Mouse (Mus musculus): ENCODE measurements around the gene Stx8. TPM values are rescaled to one million over a fixed set of nuclear protein-coding genes. Genes with fewer than 3 reads are reported as not detected.

Gene Stx8
- polyA plus RNA-seq, 1 experiment from 2014 or later: 59.4 TPM

- Histone ChIP-seq H3K9ac (no peak overlapping the region; the same call in 1 of the 2 replicates), H3K4me2 (replicated peaks) (peak overlapping the region; percentile 30; the same call in 1 of the 2 replicates), H3K4me1 (peaks cover 20% of the 10 kb centered on the region), H3K4me3 (no peak overlapping the region), H3K9me3 (peaks cover 3% of the 10 kb centered on the region; the same call in 1 of the 2 replicates), H3K27me3 (0 out of 2 replicates have a peak, but pooled peaks cover 3% of the 10 kb centered on the region), H3K36me3 (no peaks in the 10 kb centered on the region), H3K27ac (peak overlapping the region; percentile 87)
- ATAC-seq (ENCODE audit: low FRiP score, low read depth): peak; percentile 80; the same call in 1 of the 2 replicates
- 35% methylated on average over 18 of the region's 18 CpGs for WGBS
Measured at GRCm38 (mm10) chr11:68228941-68229665, 263.1 kb downstream of the Stx8 start.

GRCm38 (mm10) chr11:68231558-68231957 lies 265.6 kb downstream of the Stx8 start:
- H3K4me2 ChIP-seq (replicated peaks): no peak overlapping the region
- no peak for ATAC-seq (ENCODE audit: low FRiP score, low read depth)
- H3K4me1 ChIP-seq: peaks cover 20% of the 10 kb centered on the region
- peaks cover 9% of the 10 kb centered on the region for H3K9me3 ChIP-seq
- H3K27ac ChIP-seq: no peak overlapping the region
- no peaks in the 10 kb centered on the region for H3K36me3 ChIP-seq
- no peak overlapping the region for H3K4me3 ChIP-seq
- WGBS: 92% methylated on average over 5 of the region's 5 CpGs
- H3K27me3 ChIP-seq: no peaks in the 10 kb centered on the region
- no peak overlapping the region for H3K9ac ChIP-seq

- Histone ChIP-seq H3K27me3 (no peaks in the 10 kb centered on the region), H3K4me2 (replicated peaks) (no peak overlapping the region), H3K36me3 (no peaks in the 10 kb centered on the region), H3K9ac (no peak overlapping the region), H3K4me1 (peaks cover 22% of the 10 kb centered on the region), H3K9me3 (peaks cover 9% of the 10 kb centered on the region), H3K27ac (no peak overlapping the region), H3K4me3 (no peak overlapping the region)
- no peak for ATAC-seq (ENCODE audit: low FRiP score, low read depth)
- 85% methylated on average over 9 of the region's 9 CpGs for WGBS
Measured at GRCm38 (mm10) chr11:68233469-68233965, 267.5 kb downstream of the Stx8 start.

DNA sequence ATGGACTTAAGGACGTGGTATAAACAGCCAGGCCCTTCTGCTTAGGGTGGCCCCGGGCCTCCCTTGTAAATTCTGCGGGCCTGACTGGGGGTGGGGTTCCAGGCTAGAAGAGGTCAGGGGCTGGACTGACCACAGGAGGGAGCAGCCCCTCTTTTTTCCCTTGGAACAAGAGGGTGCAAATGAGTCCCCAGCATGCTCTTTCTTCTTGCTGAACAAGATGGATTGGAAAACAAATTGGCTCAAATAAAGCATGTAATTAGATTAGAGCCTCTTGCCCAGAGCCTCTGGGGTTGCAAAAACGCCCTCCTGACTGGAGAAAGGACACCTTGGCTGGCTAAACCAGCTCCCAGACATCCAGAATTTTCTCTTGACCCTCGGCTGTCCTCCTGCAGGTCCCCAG lies 273.8 kb downstream of the Stx8 start:
- H3K27me3 ChIP-seq: no peaks in the 10 kb centered on the region
- no peak overlapping the region for H3K9ac ChIP-seq
- H3K4me1 ChIP-seq: peaks cover 20% of the 10 kb centered on the region
- H3K9me3 ChIP-seq: no peaks in the 10 kb centered on the region; the same call in 1 of the 2 replicates
- no peak overlapping the region for H3K4me3 ChIP-seq
- no peak overlapping the region for H3K27ac ChIP-seq
- no peak for ATAC-seq (ENCODE audit: low FRiP score, low read depth)
- no peak overlapping the region for H3K4me2 ChIP-seq (replicated peaks)
- H3K36me3 ChIP-seq: no peaks in the 10 kb centered on the region
- 20% methylated on average over 5 of the region's 5 CpGs for WGBS

GRCm38 (mm10) chr11:68244254-68244991 lies 278.4 kb downstream of the Stx8 start:
- Histone ChIP-seq H3K9ac (no peak overlapping the region), H3K27me3 (no peaks in the 10 kb centered on the region), H3K4me1 (peaks cover 8% of the 10 kb centered on the region), H3K4me3 (no peak overlapping the region), H3K36me3 (no peaks in the 10 kb centered on the region), H3K4me2 (replicated peaks) (no peak overlapping the region), H3K27ac (peak overlapping the region; percentile 6; the same call in 1 of the 2 replicates), H3K9me3 (no peaks in the 10 kb centered on the region; the same call in 1 of the 2 replicates)
- WGBS: 70% methylated on average over 16 of the region's 16 CpGs
- peak; percentile 52 for ATAC-seq (ENCODE audit: low FRiP score, low read depth)

DNA sequence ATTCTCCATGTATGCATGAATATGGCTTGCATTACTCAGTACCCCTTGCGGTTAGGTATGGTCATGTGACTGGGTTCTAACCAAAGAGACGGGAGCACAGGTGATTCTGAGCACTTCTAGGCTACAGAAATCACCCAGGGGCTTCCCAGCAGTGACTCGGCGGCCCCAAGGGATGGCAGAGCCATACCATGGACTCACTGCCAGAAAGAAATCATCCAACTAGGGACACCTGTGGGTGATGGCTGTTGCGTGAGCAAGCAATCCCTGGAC lies 278.9 kb downstream of the Stx8 start:
- no peak for ATAC-seq (ENCODE audit: low FRiP score, low read depth)
- Histone ChIP-seq H3K36me3 (no peaks in the 10 kb centered on the region), H3K4me2 (replicated peaks) (no peak overlapping the region), H3K4me3 (no peak overlapping the region), H3K27ac (no peak overlapping the region), H3K27me3 (no peaks in the 10 kb centered on the region), H3K4me1 (peaks cover 5% of the 10 kb centered on the region; the same call in 1 of the 2 replicates), H3K9ac (no peak overlapping the region), H3K9me3 (no peaks in the 10 kb centered on the region; the same call in 1 of the 2 replicates)
- WGBS: 80% methylated on average over 5 of the region's 5 CpGs

GRCm38 (mm10) chr11:68247897-68248296 lies 281.9 kb downstream of the Stx8 start:
- 59% methylated on average over 6 of the region's 6 CpGs for WGBS
- Histone ChIP-seq H3K4me1 (peaks cover 8% of the 10 kb centered on the region; the same call in 1 of the 2 replicates), H3K9me3 (no peaks in the 10 kb centered on the region; the same call in 1 of the 2 replicates), H3K27me3 (no peaks in the 10 kb centered on the region), H3K4me3 (no peak overlapping the region), H3K9ac (no peak overlapping the region), H3K4me2 (replicated peaks) (no peak overlapping the region), H3K27ac (no peak overlapping the region), H3K36me3 (no peaks in the 10 kb centered on the region)
- no peak for ATAC-seq (ENCODE audit: low FRiP score, low read depth)

DNA sequence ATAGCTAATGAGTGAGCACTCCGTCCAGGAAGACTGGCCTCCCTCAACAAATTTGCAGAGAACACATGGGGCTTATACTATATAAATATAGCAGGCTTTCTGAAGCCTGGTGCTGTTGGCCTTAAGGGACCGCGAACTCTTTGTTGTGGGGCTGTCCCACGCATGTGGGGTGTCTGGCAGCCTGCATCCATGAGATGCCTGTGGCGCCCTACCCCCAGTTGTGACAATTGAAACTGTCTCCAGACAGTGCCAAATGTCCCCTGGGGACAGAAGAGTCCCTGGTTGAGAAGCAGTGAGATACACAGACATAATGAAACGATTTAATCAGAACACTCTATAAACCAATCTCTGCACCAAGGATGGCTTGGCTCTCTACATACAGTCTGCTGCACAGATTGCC lies 284.1 kb downstream of the Stx8 start:
- 70% methylated on average over 6 of the region's 6 CpGs for WGBS
- no peak overlapping the region for H3K4me2 ChIP-seq (replicated peaks)
- H3K27ac ChIP-seq: no peak overlapping the region; the same call in 1 of the 2 replicates
- H3K9ac ChIP-seq: no peak overlapping the region
- peaks cover 8% of the 10 kb centered on the region; the same call in 1 of the 2 replicates for H3K4me1 ChIP-seq
- H3K9me3 ChIP-seq: no peaks in the 10 kb centered on the region
- no peaks in the 10 kb centered on the region for H3K36me3 ChIP-seq
- no peak for ATAC-seq (ENCODE audit: low FRiP score, low read depth)
- H3K4me3 ChIP-seq: no peak overlapping the region
- H3K27me3 ChIP-seq: no peaks in the 10 kb centered on the region

DNA sequence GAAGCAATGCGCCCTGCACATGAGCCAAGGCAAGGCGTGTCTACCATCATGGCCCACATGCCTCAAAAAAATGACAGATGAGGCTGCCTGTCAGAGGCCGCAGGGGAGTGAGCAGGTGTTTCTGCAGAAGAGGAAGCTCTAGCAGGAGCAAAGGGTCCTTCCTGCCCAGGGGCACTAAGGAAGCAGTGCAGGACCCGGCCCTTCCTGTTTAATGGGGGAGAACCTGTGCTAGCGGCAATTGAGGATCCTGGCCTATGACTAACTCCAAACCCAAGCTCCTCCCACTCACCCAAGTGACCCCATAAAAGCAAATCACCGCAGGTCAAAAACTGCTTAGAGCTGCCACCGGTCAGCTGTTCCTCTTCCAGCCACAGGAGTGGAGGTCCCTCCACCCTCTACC lies 287.5 kb downstream of the Stx8 start:
- Histone ChIP-seq H3K4me3 (no peak overlapping the region), H3K4me1 (peaks cover 5% of the 10 kb centered on the region; the same call in 1 of the 2 replicates), H3K9me3 (no peaks in the 10 kb centered on the region), H3K27me3 (no peaks in the 10 kb centered on the region), H3K27ac (no peak overlapping the region), H3K36me3 (no peaks in the 10 kb centered on the region), H3K4me2 (replicated peaks) (no peak overlapping the region), H3K9ac (no peak overlapping the region)
- whole genome bisulfite sequencing: 53% methylated on average over 7 of the region's 7 CpGs
- no peak for ATAC-seq (ENCODE audit: low FRiP score, low read depth)

Small RNA genes within 50 kb of the gene (microRNA-seq; reads per million reads assigned to microRNA genes)
- gene Mir6406: not detected

Other genes with a start within 250 kb of the Stx8 start
- 0.05 TPM in 1 of 2 replicates, not detected in the other for gene Glp2r, start 195.0 kb upstream of the Stx8 start, polyA plus RNA-seq (2015; fragmentation: Nextera tagmentation; extraction: Ambion mirVana)
- gene Gsg1l2, start 191.6 kb upstream of the Stx8 start, polyA plus RNA-seq (2015; fragmentation: Nextera tagmentation; extraction: Ambion mirVana): not detected in 2 replicates
- 5.4 and 5.7 TPM in 2 replicates for gene Dhrs7c, start 168.0 kb upstream of the Stx8 start, polyA plus RNA-seq (2015; fragmentation: Nextera tagmentation; extraction: Ambion mirVana)
- gene Usp43, start 44.0 kb upstream of the Stx8 start, polyA plus RNA-seq (2015; fragmentation: Nextera tagmentation; extraction: Ambion mirVana): 0.51 and 0.63 TPM in 2 replicates
- 0.76 and 1.0 TPM in 2 replicates for gene Cfap52, start 542 bp upstream of the Stx8 start, polyA plus RNA-seq (2015; fragmentation: Nextera tagmentation; extraction: Ambion mirVana)

Measured in limb, embryonic 13.5 days (tissue).